Mouse (Mus musculus): ENCODE measurements around the gene Commd8.

GRCm38 (mm10) chr5:72175530-72175929, 7.5 kb upstream of the Commd8 start:
- no peak for TF ChIP-seq CTCF (IDR thresholded peaks at IDR 0.05; ENCODE audit: low read depth)
- no peak for TF ChIP-seq EP300 (optimal IDR thresholded peaks at IDR 0.05)
